Mouse (Mus musculus): ENCODE results near the gene Lrrc29.

DNA sequence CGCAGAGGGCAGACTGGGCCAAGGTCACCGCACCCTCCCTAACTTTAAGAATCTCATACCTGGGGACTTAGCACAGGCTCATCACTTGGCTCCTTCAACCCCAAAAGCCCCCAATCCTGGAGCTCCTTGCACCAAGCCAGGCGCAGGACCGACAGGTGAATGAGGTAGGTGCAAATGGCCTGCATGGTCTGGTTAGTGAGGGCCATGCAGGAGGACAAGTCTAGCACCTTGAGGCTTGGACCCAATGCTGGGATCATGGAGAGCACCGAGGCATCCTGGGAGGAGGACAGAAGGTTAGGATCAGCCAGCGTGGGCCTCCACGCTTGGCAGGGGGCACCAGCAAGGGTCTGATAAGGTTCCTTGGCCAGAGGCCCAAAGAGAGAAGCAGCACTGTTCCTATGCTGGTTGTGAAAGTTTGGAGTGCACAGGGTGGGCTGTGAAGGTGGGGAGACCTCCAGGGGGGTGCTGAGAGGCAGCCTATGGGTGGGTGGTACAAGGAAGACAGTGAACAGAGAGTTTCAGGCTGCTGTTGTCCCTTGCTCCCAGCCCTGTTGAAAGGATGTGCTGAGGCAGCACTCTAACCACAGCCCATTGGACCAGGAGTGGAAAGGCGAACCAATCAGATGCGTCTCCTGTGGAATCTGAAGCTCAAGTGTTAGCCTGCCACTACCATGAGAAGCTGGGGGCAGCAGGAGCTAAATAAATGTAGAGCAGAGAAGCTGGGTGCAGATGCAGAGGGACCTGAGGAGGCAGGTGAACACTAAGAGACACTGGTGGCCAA, 12.3 kb downstream of the Lrrc29 start:
- TF ChIP-seq CTCF (IDR thresholded peaks at IDR 0.05; ENCODE audit: borderline replicate concordance, extremely low read depth, insufficient read depth, insufficient read length) (no peak), POLR2A (IDR thresholded peaks at IDR 0.05; ENCODE audit: borderline replicate concordance, extremely low read depth, insufficient read depth, insufficient read length, poor library complexity, severe bottlenecking) (no peak)

Measured in brain, embryonic 14.5 days (tissue).